Mouse (Mus musculus): Measurements from ENCODE around the gene Armh3.

Armh3 gene

DNA sequence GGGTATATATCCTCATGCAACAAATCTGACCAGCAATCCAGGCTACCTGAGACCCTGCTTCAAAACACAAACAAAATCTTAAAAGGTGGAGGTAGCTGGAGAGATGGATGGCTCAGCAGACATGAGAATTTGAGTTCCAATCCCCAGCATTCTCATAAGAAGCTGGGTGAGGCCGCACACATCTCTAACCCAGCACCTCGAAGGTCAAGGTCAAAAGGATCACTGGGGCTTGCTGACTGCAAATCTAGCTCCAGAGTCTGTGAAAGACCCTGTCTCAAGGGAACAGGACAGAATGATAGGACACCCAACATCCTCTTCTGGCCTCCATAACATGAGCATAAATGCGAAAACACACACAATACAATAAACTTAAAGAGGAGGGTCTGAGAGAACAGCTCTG lies 7.1 kb downstream of the Armh3 start:
- DNase-seq (ENCODE audit: low read depth, low spot score): no peak

- DNase-seq (ENCODE audit: low read depth, low spot score): no peak
These were observed 10.1 kb downstream of the Armh3 start for GRCm38 (mm10) chr19:45988238-45988637.

DNA sequence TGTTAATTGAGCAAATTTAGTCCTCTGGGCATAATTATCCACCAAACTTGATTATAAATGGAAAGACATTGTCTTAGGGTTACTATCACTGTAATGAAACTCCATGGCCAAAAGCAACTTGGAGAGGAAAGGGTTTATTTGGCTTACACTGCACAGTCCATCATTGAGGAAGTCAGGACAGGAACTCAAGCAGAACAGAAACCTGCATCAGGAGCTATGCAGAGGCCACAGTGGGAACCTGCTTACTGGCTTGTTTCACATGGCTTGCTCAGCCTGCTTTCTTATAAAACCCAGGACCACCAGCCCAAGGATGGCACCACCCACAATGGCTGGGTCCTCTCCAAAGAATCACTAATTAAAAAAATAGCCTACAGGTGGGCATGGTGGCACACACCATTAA lies 13.9 kb downstream of the Armh3 start:
- DNase-seq (ENCODE audit: low read depth, low spot score): no peak

DNA sequence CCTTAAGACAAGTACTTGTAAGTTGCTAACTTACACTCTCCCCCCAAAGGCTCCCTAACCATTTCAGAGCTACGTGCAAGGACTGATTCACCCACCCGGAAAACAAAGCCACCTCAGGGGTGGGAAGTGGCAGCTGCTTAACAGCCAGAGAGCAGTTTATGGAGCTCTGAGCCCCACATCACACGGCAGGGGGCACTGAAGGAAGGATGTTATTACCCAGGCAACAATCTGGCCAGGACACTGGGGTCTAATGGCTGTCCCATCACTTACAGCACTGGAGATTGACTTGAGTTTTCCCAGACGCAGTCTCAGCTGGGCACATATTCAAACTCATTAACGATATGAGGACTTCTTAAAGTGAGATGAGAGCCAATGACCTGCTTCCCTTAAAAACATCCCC lies 37.5 kb downstream of the Armh3 start:
- DNase-seq (ENCODE audit: low read depth, low spot score): no peak

- DNase-seq (ENCODE audit: low read depth, low spot score): no peak
These were observed 41.6 kb downstream of the Armh3 start for GRCm38 (mm10) chr19:45956736-45957135.

DNA sequence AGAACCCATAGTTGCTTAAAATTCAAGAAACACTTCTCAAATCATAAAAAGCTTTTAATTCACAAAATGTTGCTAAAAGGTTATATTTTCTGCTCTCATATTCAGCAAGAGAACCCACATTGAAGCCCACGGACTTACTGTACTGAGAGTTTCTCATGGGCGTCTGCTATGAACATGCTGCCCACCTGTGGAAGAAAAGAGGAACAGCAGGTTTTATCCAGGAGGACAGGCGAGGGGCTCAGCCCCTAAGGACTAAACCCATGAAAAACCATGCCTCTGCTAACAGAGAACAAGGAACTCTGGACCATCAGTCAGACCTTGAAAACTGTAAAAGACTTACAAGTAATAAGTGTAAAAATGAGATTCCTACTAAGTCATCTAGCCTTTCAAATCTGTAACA lies 45.0 kb downstream of the Armh3 start:
- no peak for DNase-seq (ENCODE audit: low read depth, low spot score)

DNA sequence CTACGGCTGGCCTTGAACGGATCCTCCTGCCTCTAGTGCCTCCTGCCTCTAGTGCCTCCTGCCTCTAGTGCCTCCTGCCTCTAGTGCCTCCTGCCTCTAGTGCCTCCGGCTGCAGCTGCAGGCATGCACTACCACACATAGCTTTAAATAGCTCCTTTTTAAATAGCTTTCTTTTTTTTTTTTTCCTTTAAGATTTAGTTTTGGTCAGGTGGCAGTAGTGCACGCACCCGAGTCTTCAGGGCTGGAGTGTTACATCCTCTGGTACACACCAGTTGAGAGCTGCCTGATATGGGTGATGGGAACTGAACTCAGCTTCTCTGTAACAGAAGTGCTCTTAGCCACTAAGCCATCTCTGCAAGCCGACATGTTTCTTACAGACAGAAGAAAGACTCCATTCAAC lies 49.1 kb downstream of the Armh3 start:
- no peak for DNase-seq (ENCODE audit: low read depth, low spot score)

GRCm38 (mm10) chr19:45947764-45948163 lies 50.5 kb downstream of the Armh3 start:
- DNase-seq (ENCODE audit: low read depth, low spot score): no peak

DNA sequence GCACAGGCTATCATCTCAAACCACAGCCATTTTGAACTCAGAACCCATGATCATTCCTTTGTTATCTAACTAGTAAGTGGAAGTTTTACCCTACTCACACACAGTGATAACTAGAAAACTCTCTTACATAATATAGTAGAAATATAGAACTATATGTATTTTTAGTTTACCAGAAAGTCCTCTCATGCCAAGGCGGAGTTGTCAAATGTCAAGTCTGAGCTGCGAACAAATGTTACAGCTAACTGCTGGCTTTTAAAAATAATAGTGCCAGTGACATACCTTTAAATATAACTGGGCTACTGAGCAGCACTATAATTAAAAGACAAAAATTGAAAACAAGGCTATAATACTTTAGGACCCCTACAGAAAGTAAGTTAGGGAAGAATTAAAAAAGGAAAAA lies 51.0 kb downstream of the Armh3 start:
- DNase-seq (ENCODE audit: low read depth, low spot score): no peak

GRCm38 (mm10) chr19:45946541-45946940 lies 51.7 kb downstream of the Armh3 start:
- no peak for DNase-seq (ENCODE audit: low read depth, low spot score)

GRCm38 (mm10) chr19:45945986-45946385 lies 52.3 kb downstream of the Armh3 start:
- no peak for DNase-seq (ENCODE audit: low read depth, low spot score)

- no peak for DNase-seq (ENCODE audit: low read depth, low spot score)
These were observed 54.5 kb downstream of the Armh3 start for GRCm38 (mm10) chr19:45943758-45944157.

DNA sequence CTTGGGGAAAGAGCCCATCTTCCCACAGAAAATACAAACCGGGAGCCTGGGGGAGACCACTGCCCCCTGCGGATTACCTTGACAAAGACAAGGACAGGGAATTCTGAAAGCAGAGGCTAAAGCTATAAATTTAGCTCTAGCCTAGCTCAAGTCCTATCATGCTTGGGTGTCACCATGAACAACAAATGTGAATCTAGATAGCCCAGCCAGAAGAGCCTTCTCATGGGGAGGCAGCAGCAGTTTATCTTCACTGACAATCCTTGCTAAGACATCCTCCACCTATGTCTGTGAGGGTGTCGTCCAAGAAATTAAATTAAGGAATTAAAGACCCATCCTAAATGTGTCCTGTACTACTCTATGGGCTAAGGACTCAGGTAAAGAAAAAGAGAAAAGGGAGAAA lies 60.2 kb downstream of the Armh3 start:
- no peak for DNase-seq (ENCODE audit: low read depth, low spot score)

DNA sequence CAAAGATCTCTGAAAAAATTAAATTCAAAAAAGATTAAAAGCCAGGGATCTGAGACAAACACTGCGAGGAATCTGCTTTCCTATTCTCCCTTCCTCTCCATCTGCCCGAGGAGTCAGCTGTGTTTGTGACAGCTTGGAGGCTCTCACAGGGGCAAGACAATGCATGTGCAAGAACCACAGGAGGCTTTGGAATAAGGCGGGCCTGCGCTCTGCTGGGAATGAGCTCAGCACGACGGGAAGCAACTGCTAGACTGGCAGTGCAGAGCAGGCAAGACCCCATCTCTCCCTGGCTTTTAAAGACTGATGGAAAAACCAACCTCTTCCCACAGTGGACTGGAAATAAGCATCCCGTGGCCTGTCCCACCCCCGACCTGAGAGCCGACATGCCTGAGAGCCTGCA lies 60.8 kb downstream of the Armh3 start:
- no peak for DNase-seq (ENCODE audit: low read depth, low spot score)

DNA sequence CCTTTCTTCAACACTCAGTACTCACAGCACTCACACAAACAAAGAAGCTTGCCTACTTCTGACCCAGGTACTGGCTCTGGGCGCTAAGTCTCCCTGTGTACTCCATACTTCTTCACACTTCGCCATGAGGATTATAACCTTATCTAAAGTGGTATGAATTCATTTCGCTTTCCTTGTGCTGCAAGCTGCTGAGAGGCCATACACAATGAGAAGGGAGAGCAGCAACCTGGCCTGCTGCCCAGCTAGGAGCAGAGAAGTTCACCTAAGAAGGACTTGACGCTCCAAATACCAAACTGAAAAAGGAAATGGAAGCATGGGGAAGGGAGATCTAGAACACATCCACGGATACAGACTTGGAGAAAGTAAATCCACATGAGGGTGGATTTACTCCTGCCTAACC lies 71.1 kb downstream of the Armh3 start:
- no peak for DNase-seq (ENCODE audit: low read depth, low spot score)

DNA sequence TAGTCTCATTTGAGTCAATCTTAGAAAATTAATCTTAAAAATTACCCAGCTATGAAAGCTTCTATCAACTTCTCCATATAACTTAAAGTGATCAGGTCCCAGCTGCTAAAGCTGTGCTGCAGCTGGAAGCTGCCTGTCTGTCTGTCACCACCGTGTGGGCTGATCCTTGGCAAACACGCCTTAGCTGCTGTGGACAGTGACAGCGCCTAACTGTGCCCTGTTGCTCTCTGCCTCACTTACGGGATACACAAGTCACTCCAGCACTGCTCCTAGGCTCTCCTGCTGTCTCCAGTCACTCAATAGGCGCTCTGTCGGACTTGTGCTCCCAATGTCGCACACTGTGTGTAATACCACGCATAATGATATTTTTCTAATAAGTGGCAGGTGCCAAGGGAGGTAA lies 71.9 kb downstream of the Armh3 start:
- no peak for DNase-seq (ENCODE audit: low read depth, low spot score)

DNA sequence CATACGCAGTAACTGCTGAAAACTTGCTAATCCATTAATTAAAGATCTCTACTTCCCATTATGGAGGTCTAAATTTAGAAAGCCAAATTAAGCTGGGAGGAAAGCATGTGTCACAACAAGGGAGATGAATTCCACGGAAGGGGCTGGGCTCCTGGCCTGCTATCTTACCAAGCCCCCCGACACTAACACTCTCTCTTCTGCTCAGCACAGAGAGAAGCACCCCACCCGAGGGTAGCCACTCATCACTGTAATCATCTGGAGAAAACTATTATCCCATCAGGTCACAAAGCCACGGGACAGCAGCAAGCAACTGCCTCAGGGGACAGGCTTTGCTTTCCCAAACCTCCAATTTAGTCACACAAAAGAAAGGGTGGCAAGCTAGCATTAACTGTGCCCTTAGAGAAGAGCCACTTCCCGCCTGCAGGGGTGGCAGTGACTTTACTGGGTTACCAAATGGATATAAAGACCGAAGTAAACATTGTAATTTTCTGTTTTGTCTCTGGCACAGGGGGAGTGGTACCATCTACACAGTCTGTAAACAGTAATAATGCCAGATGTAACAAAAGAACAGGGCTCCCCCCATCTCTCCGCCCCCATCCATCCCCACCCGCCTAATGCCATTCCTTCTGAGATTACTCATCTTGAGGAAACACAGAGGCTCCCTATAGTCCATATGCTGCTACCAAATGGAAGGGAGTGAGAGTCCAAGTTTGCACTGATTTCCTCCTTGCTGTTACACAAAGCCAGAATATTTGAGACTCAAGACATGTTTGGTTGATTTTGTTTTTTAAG lies 77.8 kb downstream of the Armh3 start:
- no peak for DNase-seq (ENCODE audit: low read depth, low spot score)

- no peak for DNase-seq (ENCODE audit: low read depth, low spot score)
These were observed 79.9 kb downstream of the Armh3 start for GRCm38 (mm10) chr19:45918406-45918805.

GRCm38 (mm10) chr19:45917856-45918255 lies 80.4 kb downstream of the Armh3 start:
- DNase-seq (ENCODE audit: low read depth, low spot score): no peak

DNA sequence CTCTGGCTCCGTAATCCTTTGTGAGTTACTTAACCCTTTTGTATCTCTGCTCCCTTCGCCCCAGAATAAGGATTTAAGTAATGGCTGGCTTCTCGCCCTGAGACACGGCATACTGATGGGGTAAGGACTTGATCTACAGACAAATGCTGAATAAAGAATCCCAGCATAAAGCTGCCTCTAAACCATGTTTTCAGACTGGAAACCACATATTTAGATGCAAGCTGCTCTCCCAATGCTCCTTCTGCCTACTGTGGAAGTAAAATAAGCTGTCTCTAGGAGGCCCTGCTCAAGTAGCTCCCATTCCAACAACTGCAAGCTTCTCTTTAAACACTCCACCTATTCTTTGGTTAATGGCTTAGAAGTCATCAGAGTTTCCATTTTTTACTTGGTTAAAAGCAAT lies 81.8 kb downstream of the Armh3 start:
- DNase-seq (ENCODE audit: low read depth, low spot score): no peak

- no peak for DNase-seq (ENCODE audit: low read depth, low spot score)
These were observed 82.3 kb downstream of the Armh3 start for GRCm38 (mm10) chr19:45916026-45916425.

DNA sequence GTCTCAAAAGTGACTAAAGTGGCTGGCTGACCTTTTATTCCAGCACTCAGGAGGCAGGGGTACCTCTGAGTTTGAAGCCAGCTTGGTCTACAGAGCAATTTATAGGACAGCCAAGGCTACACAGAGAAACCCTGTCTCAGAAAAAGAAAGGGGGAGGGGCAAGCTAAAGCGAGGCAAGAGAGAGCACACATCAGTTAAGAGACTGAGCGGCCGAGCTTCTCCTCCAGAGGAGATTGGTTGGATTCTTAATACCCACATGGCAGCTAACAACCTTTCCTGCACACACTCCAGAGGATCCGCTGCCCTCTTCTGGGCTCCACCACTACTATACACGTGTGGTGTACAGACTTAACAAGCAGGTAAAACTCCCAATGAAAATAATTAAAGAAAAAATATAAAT lies 85.3 kb downstream of the Armh3 start:
- DNase-seq (ENCODE audit: low read depth, low spot score): no peak

DNA sequence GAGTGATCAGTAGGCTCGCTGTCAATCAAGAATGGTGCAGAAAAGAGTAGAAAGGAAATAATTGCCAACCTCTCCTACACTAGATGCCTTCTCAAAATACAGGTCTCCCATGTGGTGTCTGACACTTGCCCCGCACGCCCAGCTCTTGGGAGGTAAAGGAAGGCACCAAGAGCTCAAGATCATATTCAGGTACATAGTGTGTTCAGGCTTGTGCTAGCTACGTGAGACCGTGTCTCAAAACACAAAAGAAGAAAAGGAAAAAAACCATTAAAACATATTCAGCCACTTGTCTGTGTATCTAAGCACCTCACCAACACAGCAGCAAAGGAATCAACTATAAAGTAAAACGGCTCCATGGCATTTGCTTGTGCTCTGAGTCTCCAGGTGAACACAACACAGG lies 85.9 kb downstream of the Armh3 start:
- DNase-seq (ENCODE audit: low read depth, low spot score): no peak
